Mouse (Mus musculus) bone marrow macrophage, adult 2 months (primary cell): ENCODE measurements at regions not wholly inside any gene's neighbourhood (a gene's known extent, or its start where the extent isn't known, plus 50 kb on each side); places are given as distances from the start of the nearest gene placed in this dataset.

Source experiments
- CTCF ChIP-seq: IDR thresholded peaks from 2 replicates; pipeline ENCODE4 v1.5.1; 2012; ENCODE audit warnings: low read depth, mild to moderate bottlenecking, low read length, moderate library complexity
- POLR2A ChIP-seq: IDR thresholded peaks from 2 replicates; pipeline ENCODE4 v1.6.1; 2012; ENCODE audit warnings: mild to moderate bottlenecking, low read depth, low read length, borderline replicate concordance

- no peak for TF ChIP-seq POLR2A
- no peak for TF ChIP-seq CTCF
Measured at GRCm38 (mm10) chr4:64492260-64492962, 445.6 kb upstream of the Tnc start.
